Mouse (Mus musculus) hindbrain, embryonic 12.5 days (tissue): Measurements from ENCODE around the gene Tfec. TPM values are rescaled to one million over a fixed set of nuclear protein-coding genes. Genes with fewer than 3 reads are reported as not detected.
A peak's percentile ranks its signal among the peaks of the same experiment; 100 is the strongest.

ENCODE experiments used
- ATAC-seq: fragments of 200-750 bp; cut with Nextera tagmentation; 2 replicates; pipeline ENCODE4 v1.8.0; 2017; ENCODE audit warnings: moderate TSS enrichment; ENCODE audit not compliant: low FRiP score
- H3K27ac ChIP-seq: fragments of 300-500 bp; sonication (generic); 2 replicates; pipeline ENCODE4 v1.5.1; 2016; ENCODE audit warnings: mild to moderate bottlenecking
- H3K27me3 ChIP-seq: fragments of 300-500 bp; sonication (generic); 2 replicates; pipeline ENCODE4 v1.6.1; 2016; ENCODE audit warnings: mild to moderate bottlenecking
- H3K36me3 ChIP-seq: fragments of 300-500 bp; sonication (generic); 2 replicates; pipeline ENCODE4 v1.6.1; 2016; ENCODE audit warnings: mild to moderate bottlenecking
- H3K4me1 ChIP-seq: fragments of 300-500 bp; sonication (generic); 2 replicates; pipeline ENCODE4 v1.6.1; 2016
- H3K4me2 ChIP-seq: fragments of 300-500 bp; sonication (generic); replicated peaks from 2 replicates; pipeline ENCODE4 v1.6.1; 2016; ENCODE audit warnings: mild to moderate bottlenecking
- H3K4me3 ChIP-seq: fragments of 300-500 bp; sonication (generic); 2 replicates; pipeline ENCODE4 v1.5.1; 2016; ENCODE audit warnings: mild to moderate bottlenecking
- H3K9ac ChIP-seq: fragments of 300-500 bp; sonication (generic); 2 replicates; pipeline ENCODE4 v1.6.1; 2016; ENCODE audit warnings: mild to moderate bottlenecking, moderate library complexity
- H3K9me3 ChIP-seq: fragments of 300-500 bp; sonication (generic); replicated peaks from 2 replicates; pipeline ENCODE4 v1.6.1; 2016; ENCODE audit warnings: mild to moderate bottlenecking
- WGBS: fragments of 180-500 bp; shearing (Covaris S2); methylation state at CpG from one replicate; pipeline ENCODE4 v1.1.7; 2016; 5-methylcytosine and 5-hydroxymethylcytosine counted together
- polyA plus RNA-seq: library from polyadenylated mRNA; unstranded; fragments of >200 nt; fragmentation: Nextera tagmentation; extraction: Ambion mirVana; gene quantifications from 2 replicates; pipeline ENCODE4 v1.2.1, GENCODE M21; 2016

The Tfec gene
- polyA plus RNA-seq, 1 experiment from 2014 or later: 0.54 TPM

DNA sequence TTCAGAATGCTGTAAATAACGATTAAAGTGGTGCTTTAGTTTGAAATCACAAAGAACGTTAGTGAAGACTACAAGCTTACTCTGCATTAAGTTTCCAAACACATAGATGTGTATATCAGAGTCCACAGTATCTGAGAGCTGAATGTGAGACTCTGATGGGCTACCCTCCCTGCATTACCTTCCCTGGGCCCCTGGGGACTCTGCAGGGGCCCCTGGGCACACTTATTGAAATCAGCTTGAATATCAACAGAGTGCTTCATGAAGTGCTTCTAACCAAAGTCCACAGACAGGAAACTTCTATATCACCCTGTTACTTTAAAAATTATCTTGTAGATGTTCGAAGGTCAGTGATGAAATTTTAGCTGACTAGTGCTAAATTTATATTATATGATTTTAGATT is 36.2 kb downstream of the Tfec start:
- H3K27me3 ChIP-seq: no peaks in the 10 kb centered on the region
- H3K4me3 ChIP-seq: no peak overlapping the region
- H3K9me3 ChIP-seq: no peaks in the 10 kb centered on the region
- no peaks in the 10 kb centered on the region for H3K36me3 ChIP-seq
- H3K27ac ChIP-seq: no peak overlapping the region
- ATAC-seq: no peak
- no peaks in the 10 kb centered on the region for H3K4me1 ChIP-seq
- H3K4me2 ChIP-seq: no peak overlapping the region
- no peak overlapping the region for H3K9ac ChIP-seq
- 88% methylated on average over 3 of the region's 3 CpGs for WGBS

DNA sequence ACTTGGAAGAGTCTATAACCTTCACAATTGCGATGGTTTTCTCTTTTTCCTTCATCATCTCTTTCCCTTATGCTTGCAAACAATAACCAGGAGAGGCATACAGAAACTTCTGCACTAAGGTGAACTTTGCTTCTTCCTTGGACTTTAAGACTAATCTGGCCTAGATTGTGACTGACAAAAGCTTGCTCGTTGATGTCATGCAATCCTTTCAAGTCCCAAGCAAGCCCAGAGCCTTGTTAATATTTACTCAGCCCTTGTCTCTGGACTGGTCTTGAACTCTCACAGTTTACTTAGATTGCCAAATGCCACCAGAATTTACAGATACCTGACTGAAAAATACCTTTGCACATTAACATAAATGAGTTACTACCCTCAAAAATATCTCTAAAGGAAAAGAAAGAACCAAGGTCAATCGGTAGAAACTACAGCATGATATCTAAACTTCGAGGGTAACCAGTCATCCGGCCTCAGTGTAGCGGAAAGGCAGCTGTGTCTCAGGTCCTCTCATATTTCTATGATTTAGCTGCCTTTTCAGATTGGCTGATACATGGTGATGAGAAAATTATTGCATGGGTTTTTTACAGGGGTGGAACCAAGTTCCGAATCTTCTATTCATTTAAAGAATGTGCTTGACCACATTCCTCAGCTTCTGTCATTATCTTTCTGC is 42.2 kb downstream of the Tfec start:
- no peaks in the 10 kb centered on the region for H3K27me3 ChIP-seq
- H3K4me2 ChIP-seq: no peak overlapping the region
- H3K9me3 ChIP-seq: no peaks in the 10 kb centered on the region
- H3K9ac ChIP-seq: no peak overlapping the region
- H3K27ac ChIP-seq: no peak overlapping the region
- H3K36me3 ChIP-seq: no peaks in the 10 kb centered on the region
- H3K4me1 ChIP-seq: no peaks in the 10 kb centered on the region
- ATAC-seq: no peak
- WGBS: 88% methylated on average over 7 of the region's 7 CpGs
- H3K4me3 ChIP-seq: no peak overlapping the region

DNA sequence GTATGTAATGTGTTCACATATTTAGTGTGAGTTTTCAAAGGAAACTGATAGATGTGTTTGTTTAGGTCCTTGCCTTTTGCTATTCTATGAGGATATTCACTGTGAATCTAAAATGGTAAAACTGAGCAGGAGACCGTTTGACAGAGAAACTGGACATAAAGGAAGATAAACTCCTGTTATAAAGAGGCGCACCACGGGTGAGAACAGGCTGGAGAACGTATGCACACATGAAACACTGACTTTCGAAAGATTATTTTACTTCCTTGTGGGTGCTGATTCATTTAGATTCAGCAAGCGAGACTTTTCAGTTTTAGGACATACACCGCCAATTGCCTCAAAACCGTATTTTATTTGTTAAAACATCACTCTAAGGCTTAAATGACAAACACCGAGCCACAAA is 43.3 kb downstream of the Tfec start:
- 88% methylated on average over 9 of the region's 9 CpGs for WGBS
- no peaks in the 10 kb centered on the region for H3K9me3 ChIP-seq
- H3K4me1 ChIP-seq: no peaks in the 10 kb centered on the region
- no peak overlapping the region for H3K4me2 ChIP-seq
- no peak overlapping the region for H3K4me3 ChIP-seq
- no peaks in the 10 kb centered on the region for H3K27me3 ChIP-seq
- H3K36me3 ChIP-seq: no peaks in the 10 kb centered on the region
- ATAC-seq: no peak
- no peak overlapping the region for H3K9ac ChIP-seq
- no peak overlapping the region for H3K27ac ChIP-seq

DNA sequence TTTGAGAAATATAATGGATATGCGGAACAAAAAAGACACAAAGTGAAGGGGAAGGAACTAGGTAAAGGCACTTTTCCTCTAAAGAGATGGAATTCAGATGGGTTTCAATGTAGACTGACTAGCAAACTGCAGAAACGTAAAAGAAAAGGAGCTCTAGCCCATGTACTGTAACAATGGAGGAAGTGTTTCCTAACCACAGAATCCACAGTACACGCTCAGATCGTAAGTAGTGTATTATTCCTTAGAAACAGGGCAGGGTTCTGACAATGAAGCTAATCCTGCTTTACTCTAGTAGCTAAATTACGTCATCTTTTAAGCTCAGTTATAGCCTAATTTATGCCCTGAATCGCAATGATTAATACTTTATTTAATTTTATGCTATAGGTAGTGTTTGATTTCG is 51.7 kb downstream of the Tfec start:
- WGBS: 88% methylated on average over 7 of the region's 7 CpGs
- Histone ChIP-seq H3K36me3 (no peaks in the 10 kb centered on the region), H3K9ac (no peak overlapping the region), H3K9me3 (no peaks in the 10 kb centered on the region), H3K27ac (no peak overlapping the region), H3K27me3 (no peaks in the 10 kb centered on the region), H3K4me3 (no peak overlapping the region), H3K4me2 (no peak overlapping the region), H3K4me1 (no peaks in the 10 kb centered on the region)
- no peak for ATAC-seq

DNA sequence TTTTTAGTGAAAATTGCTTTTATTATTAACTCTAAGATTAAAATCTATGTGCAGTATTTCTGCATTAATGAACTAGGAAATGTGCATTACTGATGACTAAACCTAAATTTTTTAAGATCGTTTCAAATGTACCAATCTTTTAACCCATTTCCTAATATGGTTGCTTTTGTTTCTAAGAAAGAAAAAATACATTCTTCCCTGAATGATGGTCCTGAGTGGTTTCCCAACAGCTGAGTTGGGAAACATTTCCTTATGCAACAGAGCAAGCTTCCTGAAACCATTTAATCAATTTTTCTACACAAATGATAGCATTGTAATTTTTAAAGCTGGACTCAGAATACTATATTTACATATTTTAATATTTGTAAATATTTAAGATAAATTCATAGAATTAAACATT is 62.6 kb downstream of the Tfec start:
- Histone ChIP-seq H3K27ac (no peak overlapping the region), H3K36me3 (no peaks in the 10 kb centered on the region), H3K9ac (no peak overlapping the region), H3K4me3 (no peak overlapping the region), H3K27me3 (no peaks in the 10 kb centered on the region), H3K4me2 (no peak overlapping the region), H3K9me3 (no peaks in the 10 kb centered on the region), H3K4me1 (no peaks in the 10 kb centered on the region)
- no peak for ATAC-seq
- WGBS: 81% methylated on average over 1 of the region's 1 CpGs

DNA sequence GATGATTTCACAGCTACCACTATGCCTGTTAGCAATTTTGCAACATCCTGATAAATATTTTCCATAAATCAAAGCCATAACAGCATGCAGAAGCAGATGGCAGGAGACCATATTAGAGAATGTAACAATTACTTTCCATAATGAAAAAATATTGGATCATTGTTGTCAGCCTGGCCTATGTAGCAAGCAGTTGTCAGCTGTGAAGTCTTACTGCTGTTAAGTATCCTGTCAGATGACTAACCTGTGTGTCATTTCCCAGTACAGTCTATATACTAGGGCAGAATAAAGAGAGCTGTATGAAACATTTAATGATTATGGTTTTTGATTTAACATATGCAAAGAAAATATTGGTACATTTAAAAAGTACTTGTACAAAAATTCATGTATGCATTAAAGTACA is 69.9 kb downstream of the Tfec start:
- Histone ChIP-seq H3K27me3 (no peaks in the 10 kb centered on the region), H3K4me1 (no peaks in the 10 kb centered on the region), H3K27ac (no peak overlapping the region), H3K36me3 (no peaks in the 10 kb centered on the region), H3K4me2 (no peak overlapping the region), H3K9ac (no peak overlapping the region), H3K4me3 (no peak overlapping the region), H3K9me3 (no peaks in the 10 kb centered on the region)
- no peak for ATAC-seq

DNA sequence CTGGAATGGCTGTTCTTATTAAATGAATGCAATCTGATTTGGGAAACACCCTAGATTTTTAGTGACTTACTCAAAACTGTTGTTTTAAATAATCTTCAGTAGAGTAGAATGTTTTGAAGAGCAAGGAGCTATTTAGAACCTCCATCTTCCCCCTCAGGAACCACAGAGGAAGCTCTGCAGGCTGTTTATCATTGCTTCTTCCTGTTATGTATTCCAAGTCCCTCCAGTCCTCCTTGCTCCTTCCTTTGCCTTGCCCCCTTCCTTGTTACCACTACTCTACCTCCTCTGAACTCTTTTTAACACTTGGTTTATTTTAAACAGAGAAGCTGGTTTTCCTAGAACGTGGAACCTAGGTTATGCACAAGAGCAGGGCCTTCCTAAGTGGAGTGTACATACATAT is 76.3 kb downstream of the Tfec start:
- Histone ChIP-seq H3K27me3 (no peaks in the 10 kb centered on the region), H3K9ac (no peak overlapping the region), H3K4me3 (no peak overlapping the region), H3K9me3 (no peaks in the 10 kb centered on the region), H3K27ac (no peak overlapping the region), H3K4me2 (no peak overlapping the region), H3K36me3 (no peaks in the 10 kb centered on the region), H3K4me1 (no peaks in the 10 kb centered on the region)
- no peak for ATAC-seq
- 75% methylated on average over 1 of the region's 1 CpGs for WGBS

DNA sequence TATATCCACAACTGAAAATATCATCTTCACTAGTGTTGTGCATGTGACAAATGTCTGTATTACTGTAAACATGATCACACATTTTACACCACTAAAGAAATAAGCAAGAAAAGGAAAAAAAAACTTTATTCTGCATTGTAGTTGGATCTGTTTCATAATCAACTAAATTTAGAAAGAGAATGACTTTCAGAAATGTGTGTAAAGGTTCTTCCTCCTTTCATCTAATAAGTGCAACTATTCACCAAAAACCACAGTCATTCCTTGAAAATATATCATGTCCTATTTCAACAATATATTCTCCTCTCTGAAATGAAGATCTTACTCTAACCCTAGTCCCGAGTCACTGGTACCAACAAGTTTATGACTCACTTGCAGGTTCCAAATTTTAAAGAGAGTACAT is 91.9 kb downstream of the Tfec start:
- Histone ChIP-seq H3K9ac (no peak overlapping the region), H3K27ac (no peak overlapping the region), H3K36me3 (no peaks in the 10 kb centered on the region), H3K4me2 (no peak overlapping the region), H3K4me3 (no peak overlapping the region), H3K27me3 (no peaks in the 10 kb centered on the region), H3K4me1 (no peaks in the 10 kb centered on the region), H3K9me3 (no peaks in the 10 kb centered on the region)
- 93% methylated on average over 1 of the region's 1 CpGs for WGBS
- ATAC-seq: no peak

DNA sequence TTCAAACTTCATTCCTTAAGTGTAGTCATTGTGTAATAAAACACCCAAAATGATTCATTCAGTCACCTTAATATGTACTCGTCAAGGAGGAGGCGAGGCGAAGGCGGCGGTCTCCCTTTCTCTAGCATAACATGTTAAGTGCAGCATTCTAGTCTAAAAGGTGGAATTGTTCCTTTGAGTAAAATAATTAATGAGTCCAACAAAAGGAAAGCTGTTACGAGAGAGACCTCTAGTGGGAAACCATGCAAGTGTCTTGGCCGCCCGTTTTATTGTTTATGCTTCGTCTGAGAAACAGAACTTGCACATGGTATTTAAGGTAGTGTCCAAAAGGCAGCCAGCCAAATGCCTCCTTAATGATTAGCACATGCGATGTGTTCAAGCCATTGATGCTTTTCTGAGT is 100.6 kb downstream of the Tfec start:
- Histone ChIP-seq H3K27ac (no peak overlapping the region), H3K4me1 (0 out of 2 replicates have a peak, but pooled peaks cover 3% of the 10 kb centered on the region), H3K9me3 (no peaks in the 10 kb centered on the region), H3K4me3 (no peak overlapping the region), H3K36me3 (no peaks in the 10 kb centered on the region), H3K4me2 (no peak overlapping the region), H3K27me3 (no peaks in the 10 kb centered on the region), H3K9ac (no peak overlapping the region)
- ATAC-seq: peak; percentile 69
- 29% methylated on average over 10 of the region's 10 CpGs for WGBS

DNA sequence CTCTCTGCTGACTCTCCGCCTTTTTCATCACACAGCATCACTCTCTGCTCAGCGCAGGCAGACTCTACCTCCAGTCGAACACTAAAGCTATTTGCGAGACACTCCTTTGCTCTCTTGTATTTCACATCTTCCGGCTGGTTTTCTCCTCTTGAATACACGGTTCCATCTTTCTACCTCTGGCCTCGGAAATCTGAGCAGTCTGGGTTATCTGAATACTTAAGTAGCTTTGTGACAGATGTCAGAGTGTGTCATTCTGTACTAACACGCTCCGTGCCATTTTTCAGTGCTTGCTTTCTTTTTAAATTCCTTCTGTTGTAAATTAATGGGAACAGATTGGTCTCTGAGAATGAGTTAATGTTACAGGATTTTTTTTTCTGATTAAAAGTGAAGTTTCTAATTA is 101.3 kb downstream of the Tfec start:
- Histone ChIP-seq H3K36me3 (no peaks in the 10 kb centered on the region), H3K4me1 (0 out of 2 replicates have a peak, but pooled peaks cover 3% of the 10 kb centered on the region), H3K27me3 (no peaks in the 10 kb centered on the region), H3K27ac (no peak overlapping the region), H3K9me3 (no peaks in the 10 kb centered on the region), H3K9ac (no peak overlapping the region), H3K4me2 (no peak overlapping the region), H3K4me3 (no peak overlapping the region)
- ATAC-seq: no peak
- WGBS: 69% methylated on average over 9 of the region's 9 CpGs

DNA sequence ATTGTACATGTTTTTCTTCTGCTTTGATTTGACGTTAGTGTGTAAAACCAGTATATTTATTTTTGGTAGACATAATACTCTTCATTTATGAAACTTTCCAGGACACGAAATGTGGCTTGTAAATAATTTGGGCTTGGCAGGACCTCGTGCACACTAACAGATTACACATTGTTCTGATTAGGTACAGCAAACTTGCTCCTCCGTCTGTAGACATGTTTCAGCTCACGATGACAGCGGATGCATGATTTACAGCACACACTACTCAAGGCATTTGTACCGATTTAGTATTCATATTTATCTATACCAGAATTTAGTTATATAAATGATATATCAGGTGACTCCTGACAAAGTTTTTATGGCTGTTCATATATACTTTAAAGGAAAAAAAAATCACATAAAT is 104.2 kb downstream of the Tfec start:
- no peak for ATAC-seq
- Histone ChIP-seq H3K9me3 (no peaks in the 10 kb centered on the region), H3K27ac (no peak overlapping the region), H3K4me3 (no peak overlapping the region), H3K27me3 (no peaks in the 10 kb centered on the region), H3K9ac (no peak overlapping the region), H3K36me3 (no peaks in the 10 kb centered on the region), H3K4me1 (0 out of 2 replicates have a peak, but pooled peaks cover 3% of the 10 kb centered on the region), H3K4me2 (no peak overlapping the region)
- WGBS: 77% methylated on average over 7 of the region's 7 CpGs

DNA sequence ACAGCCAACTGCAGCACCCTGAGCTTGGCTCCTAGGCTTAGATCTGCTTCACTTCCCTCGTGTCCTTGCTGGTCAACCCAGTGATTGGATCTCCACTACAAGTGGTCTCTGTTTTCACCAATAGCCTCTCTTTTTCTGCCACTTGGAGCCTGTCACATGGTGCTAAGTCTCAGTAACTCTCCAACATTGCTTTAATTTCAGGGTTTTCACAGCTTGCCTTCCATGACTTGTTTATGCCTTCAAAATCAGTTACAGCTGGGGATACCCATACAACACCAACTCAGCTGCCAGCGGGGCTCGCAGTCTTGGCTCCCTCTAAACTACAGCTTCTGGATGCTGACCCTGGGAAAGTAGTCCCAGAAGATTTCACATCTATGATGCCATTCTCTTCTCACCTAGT is 113.1 kb downstream of the Tfec start:
- no peak for ATAC-seq
- Histone ChIP-seq H3K4me1 (no peaks in the 10 kb centered on the region), H3K9me3 (no peaks in the 10 kb centered on the region), H3K9ac (no peak overlapping the region), H3K36me3 (no peaks in the 10 kb centered on the region), H3K4me3 (no peak overlapping the region), H3K27ac (no peak overlapping the region), H3K4me2 (no peak overlapping the region), H3K27me3 (no peaks in the 10 kb centered on the region)
- 68% methylated on average over 3 of the region's 3 CpGs for WGBS
